Mouse (Mus musculus): ENCODE results near the gene Ino80e.

DNA sequence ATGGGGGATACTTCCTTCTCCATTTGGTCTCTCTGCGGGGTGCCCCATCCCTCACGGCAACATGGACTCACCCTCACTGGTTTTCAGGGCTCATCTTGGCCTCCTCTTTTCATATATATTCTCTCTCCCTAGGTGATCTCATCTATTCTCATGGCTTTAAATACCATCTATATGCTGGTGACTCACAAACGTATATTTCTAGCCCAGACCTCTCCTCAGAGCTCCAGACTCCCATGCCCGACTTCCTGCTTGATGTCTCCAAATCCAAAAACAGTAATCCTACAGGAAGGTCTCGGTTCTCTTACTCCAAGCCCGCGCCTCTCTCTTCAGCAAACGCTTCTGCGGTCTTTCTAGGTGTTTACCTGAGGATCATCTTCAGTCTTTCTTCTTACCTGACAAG lies 18.9 kb downstream of the Ino80e start:
- TF ChIP-seq CTCF (IDR thresholded peaks at IDR 0.05; ENCODE audit: low read depth, low read length) (no peak), EP300 (IDR thresholded peaks at IDR 0.05; ENCODE audit: insufficient read depth, low read depth, low read length) (no peak), POLR2A (IDR thresholded peaks at IDR 0.05; ENCODE audit: insufficient read depth, low read length) (no peak)

All from ES-Bruce4 (cell line).